Mouse (Mus musculus): Measurements from ENCODE around the gene Abr. TPM values are rescaled to one million over a fixed set of nuclear protein-coding genes. Genes with fewer than 3 reads are reported as not detected.
A peak's percentile ranks its signal among the peaks of the same experiment; 100 is the strongest.

Gene Abr
- 10 to 100 TPM in 1 of 2 experiments, 1 to 10 TPM in 1; 8.2 to 12.7 TPM for total RNA-seq (2021)
- long read RNA-seq, experiment 1, partial matches to known transcripts = 0 of 2 reads
- long read RNA-seq, experiment 1, other reads (novel, unspliced or antisense) = 2 of 2 reads
- long read RNA-seq, experiment 2, partial matches to known transcripts = 0 of 5 reads
- long read RNA-seq, experiment 2, other reads (novel, unspliced or antisense) = 4 of 5 reads

GRCm38 (mm10) chr11:76622152-76622565 is at the start of gene Abr:
TSS of gene Abr (minus strand) at chr11:76622314.
- peak in 1 of 2 experiments; percentile 24 for DNase-seq
- intact Hi-C loops (cut with DNase I) = no loop called here

GRCm38 (mm10) chr11:76667807-76668206 is 45.7 kb upstream of the Abr start:
- intact Hi-C loops (cut with DNase I) = no loop called here
- no peak for DNase-seq

GRCm38 (mm10) chr11:76666002-76666649 is 44.0 kb upstream of the Abr start:
- intact Hi-C loops (cut with DNase I) = no loop called here
- no peak for DNase-seq

GRCm38 (mm10) chr11:76661790-76662468 is 39.8 kb upstream of the Abr start:
- no peak for DNase-seq
- intact Hi-C loops (cut with DNase I) = no loop called here

GRCm38 (mm10) chr11:76659138-76659930 is 37.2 kb upstream of the Abr start:
- intact Hi-C loops (cut with DNase I) = no loop called here

GRCm38 (mm10) chr11:76657450-76657970 is 35.4 kb upstream of the Abr start:
- DNase-seq = no peak
- intact Hi-C loops (cut with DNase I) = no loop called here

More at GRCm38 (mm10) chr11:76659138-76659930, 37.2 kb upstream of the Abr start:
- no peak for DNase-seq

- DNase-seq = no peak
- intact Hi-C loops (cut with DNase I) = no loop called here
Observed at GRCm38 (mm10) chr11:76655106-76655505, 33.0 kb upstream of the Abr start.

- DNase-seq = no peak
- intact Hi-C loops (cut with DNase I) = no loop called here
Observed at GRCm38 (mm10) chr11:76652838-76653334, 30.8 kb upstream of the Abr start.

- intact Hi-C loops (cut with DNase I) = no loop called here
- DNase-seq = no peak
Observed at GRCm38 (mm10) chr11:76650862-76651560, 28.9 kb upstream of the Abr start.

- peak; percentile 50 to 62 for DNase-seq
- intact Hi-C loops (cut with DNase I) = loop anchor here (5.0 kb wide), 1 partner anchor 125 kb away; no protein-coding TSS in a partner anchor
Observed at GRCm38 (mm10) chr11:76647500-76647899, 25.4 kb upstream of the Abr start.

- DNase-seq = no peak
- intact Hi-C loops (cut with DNase I) = loop anchor here (5.0 kb wide), 1 partner anchor 125 kb away; no protein-coding TSS in a partner anchor
Observed at GRCm38 (mm10) chr11:76647062-76647461, 24.9 kb upstream of the Abr start.

- intact Hi-C loops (cut with DNase I) = loop anchor here (5.0 kb wide), 1 partner anchor 124 kb away; no protein-coding TSS in a partner anchor
- peak; percentile 76 to 88 for DNase-seq
Observed at GRCm38 (mm10) chr11:76645955-76646354, 23.8 kb upstream of the Abr start.

- no peak for DNase-seq
- intact Hi-C loops (cut with DNase I) = loop anchor here (5.0 kb wide), 1 partner anchor 123 kb away; no protein-coding TSS in a partner anchor
Observed at GRCm38 (mm10) chr11:76645036-76645435, 22.9 kb upstream of the Abr start.

- intact Hi-C loops (cut with DNase I) = no loop called here
- no peak for DNase-seq
Observed at GRCm38 (mm10) chr11:76644257-76644656, 22.1 kb upstream of the Abr start.

- DNase-seq = no peak
- intact Hi-C loops (cut with DNase I) = no loop called here
Observed at GRCm38 (mm10) chr11:76640231-76640630, 18.1 kb upstream of the Abr start.

- intact Hi-C loops (cut with DNase I) = no loop called here
- DNase-seq = no peak
Observed at GRCm38 (mm10) chr11:76639269-76639985, 17.3 kb upstream of the Abr start.

- intact Hi-C loops (cut with DNase I) = no loop called here
- DNase-seq = no peak
Observed at GRCm38 (mm10) chr11:76630487-76630886, 8.4 kb upstream of the Abr start.

GRCm38 (mm10) chr11:76630023-76630422 is 7.9 kb upstream of the Abr start:
- no peak for DNase-seq
- intact Hi-C loops (cut with DNase I) = no loop called here

- DNase-seq = no peak
- intact Hi-C loops (cut with DNase I) = no loop called here
Observed at GRCm38 (mm10) chr11:76628613-76629012, 6.5 kb upstream of the Abr start.

Data from gastrocnemius, postnatal 36 days (tissue).